Mouse (Mus musculus) forebrain, embryonic 12.5 days (tissue): Measurements from ENCODE around the gene Rpusd1. TPM values are rescaled to one million over a fixed set of nuclear protein-coding genes. Genes with fewer than 3 reads are reported as not detected.
"Not testable (repeated sequence)": the region's sequence is repeated elsewhere in the genome, so short reads cannot be mapped to it uniquely, and the experiment has no call there.

Experiments used
- ATAC-seq: fragments of 200-750 bp; cut with Nextera tagmentation; 2 replicates; pipeline ENCODE4 v1.8.0; 2017; ENCODE audit warnings: moderate TSS enrichment; ENCODE audit not compliant: low FRiP score
- H3K27ac ChIP-seq: fragments of 300-500 bp; sonication (generic); 2 replicates; pipeline ENCODE4 v1.5.1; 2016; ENCODE audit warnings: mild to moderate bottlenecking
- H3K27me3 ChIP-seq: fragments of 300-500 bp; sonication (generic); 2 replicates; pipeline ENCODE4 v1.6.1; 2016; ENCODE audit warnings: mild to moderate bottlenecking
- H3K36me3 ChIP-seq: fragments of 300-500 bp; sonication (generic); replicated peaks from 2 replicates; pipeline ENCODE4 v1.6.1; 2016; ENCODE audit warnings: mild to moderate bottlenecking
- H3K4me1 ChIP-seq: fragments of 300-500 bp; sonication (generic); 2 replicates; pipeline ENCODE4 v1.6.1; 2016
- H3K4me2 ChIP-seq: fragments of 300-500 bp; sonication (generic); 2 replicates; pipeline ENCODE4 v1.6.1; 2016; ENCODE audit warnings: mild to moderate bottlenecking, moderate library complexity
- H3K4me3 ChIP-seq: fragments of 300-500 bp; sonication (generic); replicated peaks from 2 replicates; pipeline ENCODE4 v1.5.1; 2016; ENCODE audit warnings: mild to moderate bottlenecking
- H3K9ac ChIP-seq: fragments of 300-500 bp; sonication (generic); 2 replicates; pipeline ENCODE4 v1.6.1; 2016; ENCODE audit warnings: mild to moderate bottlenecking
- H3K9me3 ChIP-seq: fragments of 300-500 bp; sonication (generic); 2 replicates; pipeline ENCODE4 v1.6.1; 2016
- WGBS: fragments of 180-500 bp; shearing (Covaris S2); methylation state at CpG from one replicate; pipeline ENCODE4 v1.1.7; 2016; 5-methylcytosine and 5-hydroxymethylcytosine counted together
- polyA plus RNA-seq: library from polyadenylated mRNA; unstranded; fragments of >200 nt; fragmentation: Nextera tagmentation; extraction: Ambion mirVana; gene quantifications from 2 replicates; pipeline ENCODE4 v1.2.1, GENCODE M21; 2016

Gene Rpusd1
- polyA plus RNA-seq, 1 experiment from 2014 or later = 18.0 TPM

DNA sequence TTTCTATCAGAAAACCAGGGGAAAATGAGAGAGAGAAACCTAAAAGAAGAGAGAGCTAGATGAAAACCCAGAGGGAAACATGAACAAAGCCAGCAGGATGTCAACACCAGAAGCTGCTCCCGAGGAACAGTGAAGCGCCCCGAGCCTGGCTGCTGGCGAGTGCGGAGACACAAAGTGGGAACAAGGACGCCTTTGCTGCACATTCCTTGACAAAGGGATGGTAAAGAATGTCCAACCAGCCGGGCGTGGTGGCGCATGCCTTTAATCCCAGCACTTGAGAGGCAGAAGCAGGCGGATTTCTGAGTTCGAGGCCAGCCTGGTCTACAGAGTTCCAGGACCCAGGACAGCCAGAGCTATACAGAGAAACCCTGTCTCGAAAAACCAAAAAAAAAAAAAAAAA is 14.0 kb downstream of the Rpusd1 start:
- not testable (repeated sequence) for H3K4me3 ChIP-seq, H3K27me3 ChIP-seq, ATAC-seq, H3K27ac ChIP-seq, H3K9me3 ChIP-seq, H3K4me1 ChIP-seq, H3K36me3 ChIP-seq, H3K9ac ChIP-seq, H3K4me2 ChIP-seq
- 73% methylated on average over 12 of the region's 12 CpGs for WGBS

GRCm38 (mm10) chr17:25743831-25744230 is 16.4 kb downstream of the Rpusd1 start:
- H3K4me1 ChIP-seq = no peaks in the 10 kb centered on the region
- no peak overlapping the region for H3K9ac ChIP-seq
- WGBS = 96% methylated on average over 9 of the region's 9 CpGs
- H3K36me3 ChIP-seq = no peaks in the 10 kb centered on the region
- no peaks in the 10 kb centered on the region for H3K9me3 ChIP-seq
- no peak for ATAC-seq
- H3K4me3 ChIP-seq = no peak overlapping the region
- H3K27ac ChIP-seq = no peak overlapping the region
- H3K27me3 ChIP-seq = peaks cover 6% of the 10 kb centered on the region; the same call in 1 of the 2 replicates
- no peak overlapping the region for H3K4me2 ChIP-seq

DNA sequence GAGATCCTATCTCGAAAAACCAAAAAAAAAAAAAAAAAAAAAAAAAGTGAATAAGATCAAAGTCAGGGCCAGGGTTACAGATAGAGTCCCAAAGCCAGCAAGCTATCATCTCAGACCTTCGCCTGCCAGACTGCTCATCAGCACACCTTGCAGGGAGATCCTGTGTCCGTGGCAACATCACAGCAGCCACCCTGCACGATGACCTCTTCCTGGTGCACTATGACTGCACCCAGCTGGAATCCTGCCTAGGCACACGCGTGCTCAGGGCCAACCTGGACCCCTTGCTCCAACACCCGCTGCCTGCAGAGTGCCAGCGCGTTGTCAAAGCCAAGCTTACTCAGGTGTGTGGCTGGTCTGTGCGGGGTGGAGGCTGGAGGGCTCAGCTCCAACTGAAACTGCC is 16.8 kb downstream of the Rpusd1 start:
- 84% methylated on average over 10 of the region's 10 CpGs for WGBS
- no peaks in the 10 kb centered on the region for H3K36me3 ChIP-seq
- H3K4me1 ChIP-seq = no peaks in the 10 kb centered on the region
- H3K4me3 ChIP-seq = no peak overlapping the region
- peaks cover 4% of the 10 kb centered on the region; the same call in 1 of the 2 replicates for H3K27me3 ChIP-seq
- H3K27ac ChIP-seq = no peak overlapping the region
- no peak for ATAC-seq
- H3K9ac ChIP-seq = no peak overlapping the region
- H3K9me3 ChIP-seq = no peaks in the 10 kb centered on the region
- H3K4me2 ChIP-seq = no peak overlapping the region

GRCm38 (mm10) chr17:25748238-25748637 is 20.8 kb downstream of the Rpusd1 start:
- Histone ChIP-seq H3K4me1 (0 out of 2 replicates have a peak, but pooled peaks cover 5% of the 10 kb centered on the region), H3K4me3 (no peak overlapping the region), H3K27me3 (0 out of 2 replicates have a peak, but pooled peaks cover 3% of the 10 kb centered on the region), H3K4me2 (no peak overlapping the region), H3K27ac (no peak overlapping the region), H3K36me3 (no peaks in the 10 kb centered on the region), H3K9ac (no peak overlapping the region), H3K9me3 (no peaks in the 10 kb centered on the region)
- 94% methylated on average over 4 of the region's 4 CpGs for WGBS
- ATAC-seq = no peak

DNA sequence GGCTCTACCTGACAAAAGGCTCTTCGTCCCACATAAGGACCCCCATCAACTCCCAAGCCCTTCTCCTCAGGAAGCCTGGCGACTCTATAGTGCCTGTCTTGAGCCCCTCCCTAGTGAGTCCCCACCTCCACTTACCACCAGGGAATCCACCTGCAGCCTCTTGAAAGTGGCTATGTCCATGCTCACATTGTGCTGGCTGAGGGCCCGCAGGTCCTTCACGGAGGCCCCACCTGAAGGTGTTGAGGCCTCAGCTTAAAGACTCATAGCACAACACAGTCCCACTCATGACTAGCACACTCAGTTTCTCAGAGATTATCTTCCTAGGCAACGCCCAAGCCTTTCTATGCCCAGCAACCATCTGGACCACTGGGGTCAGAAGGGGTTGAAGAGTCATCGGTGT is 21.8 kb downstream of the Rpusd1 start:
- H3K27ac ChIP-seq = no peak overlapping the region
- 0 out of 2 replicates have a peak, but pooled peaks cover 5% of the 10 kb centered on the region for H3K4me1 ChIP-seq
- no peaks in the 10 kb centered on the region for H3K36me3 ChIP-seq
- H3K9me3 ChIP-seq = no peaks in the 10 kb centered on the region
- H3K4me2 ChIP-seq = no peak overlapping the region
- 82% methylated on average over 6 of the region's 6 CpGs for WGBS
- no peaks in the 10 kb centered on the region for H3K27me3 ChIP-seq
- H3K9ac ChIP-seq = no peak overlapping the region
- no peak for ATAC-seq
- H3K4me3 ChIP-seq = no peak overlapping the region

- Histone ChIP-seq H3K36me3 (no peaks in the 10 kb centered on the region), H3K27me3 (peaks cover 5% of the 10 kb centered on the region; the same call in 1 of the 2 replicates), H3K4me2 (no peak overlapping the region), H3K9me3 (no peaks in the 10 kb centered on the region), H3K27ac (no peak overlapping the region), H3K4me1 (0 out of 2 replicates have a peak, but pooled peaks cover 5% of the 10 kb centered on the region), H3K4me3 (no peak overlapping the region), H3K9ac (no peak overlapping the region)
- no peak for ATAC-seq
- WGBS = 79% methylated on average over 5 of the region's 5 CpGs
These were observed 24.0 kb downstream of the Rpusd1 start for GRCm38 (mm10) chr17:25751446-25751845.

DNA sequence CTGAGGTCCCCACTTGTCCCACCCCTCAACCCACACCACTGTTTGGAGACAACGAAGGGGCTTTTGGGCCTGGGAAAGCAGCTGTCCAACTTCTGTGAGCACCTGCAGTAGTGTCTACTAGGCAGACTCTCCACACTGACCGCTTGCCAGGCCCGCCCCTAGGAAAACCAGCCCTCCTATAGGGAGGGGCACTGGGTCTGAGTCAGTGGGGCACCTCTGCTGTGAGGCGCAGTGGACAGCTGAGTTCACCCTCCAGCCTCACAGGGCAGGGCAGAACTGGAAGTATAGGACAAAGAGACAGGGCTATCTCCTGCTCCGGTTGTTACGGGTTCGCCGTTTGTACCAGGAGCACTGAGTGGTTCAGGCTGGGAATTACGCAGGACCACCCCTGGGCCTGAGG is 26.8 kb downstream of the Rpusd1 start, which contains the start of gene Msln:
Gene Msln, minus strand, starts transcription at position 138 of the 400 bp plus-strand sequence.
- 90% methylated on average over 9 of the region's 9 CpGs for WGBS
- Histone ChIP-seq H3K4me3 (no peak within 1 kb of the TSS), H3K4me2 (no peak within 1 kb of the TSS), H3K36me3 (no peaks in the 10 kb centered on the region), H3K9ac (no peak within 1 kb of the TSS), H3K4me1 (0 out of 2 replicates have a peak, but pooled peaks cover 5% of the 10 kb centered on the region), H3K9me3 (no peaks in the 10 kb centered on the region), H3K27ac (no peak within 1 kb of the TSS), H3K27me3 (peaks cover 14% of the 10 kb centered on the region; the same call in 1 of the 2 replicates)
- no peak for ATAC-seq

GRCm38 (mm10) chr17:25755086-25755485 is 27.6 kb downstream of the Rpusd1 start:
- ATAC-seq = no peak
- WGBS = 75% methylated on average over 4 of the region's 4 CpGs
- no peak overlapping the region for H3K27ac ChIP-seq

DNA sequence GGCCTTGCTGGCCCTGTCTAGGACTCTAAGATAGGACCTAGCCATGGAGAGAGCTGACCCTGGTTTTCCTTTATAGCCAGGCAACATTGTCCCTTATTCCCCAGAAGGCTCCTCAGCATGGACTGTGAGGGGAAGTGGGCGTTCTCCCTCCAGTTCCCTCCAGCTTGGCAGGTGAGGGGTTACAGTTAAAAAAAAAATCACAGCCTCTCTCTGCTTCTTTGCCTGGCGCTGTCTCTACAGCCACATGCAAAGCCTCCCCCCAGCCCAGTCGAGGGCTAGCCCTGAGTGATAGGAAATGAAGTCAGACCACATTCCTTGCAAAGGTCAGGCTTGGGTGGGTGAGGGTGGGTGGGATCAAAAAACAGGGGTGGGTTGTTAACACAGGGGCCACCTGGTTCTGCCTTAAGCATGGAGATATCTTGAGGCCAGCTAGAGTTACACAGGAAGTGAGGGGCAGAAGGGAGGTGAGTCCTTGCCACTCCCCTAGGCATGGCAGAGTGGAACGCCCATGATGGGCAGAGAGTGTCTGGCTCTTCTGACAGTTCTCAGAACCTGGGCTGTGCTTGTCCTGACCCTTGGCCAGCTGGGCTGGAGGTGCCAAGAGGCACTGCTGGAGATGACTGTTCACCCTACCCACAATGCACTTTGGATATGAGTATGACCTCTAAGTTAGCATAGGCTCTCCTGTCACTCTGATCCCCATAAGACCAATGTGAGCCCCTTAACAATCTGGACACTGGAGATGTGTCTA is 28.3 kb downstream of the Rpusd1 start:
- 0 out of 2 replicates have a peak, but pooled peaks cover 5% of the 10 kb centered on the region for H3K4me1 ChIP-seq
- ATAC-seq = no peak
- no peaks in the 10 kb centered on the region for H3K36me3 ChIP-seq
- peaks cover 14% of the 10 kb centered on the region; the same call in 1 of the 2 replicates for H3K27me3 ChIP-seq
- no peak overlapping the region for H3K4me2 ChIP-seq
- 68% methylated on average over 4 of the region's 4 CpGs for WGBS
- H3K9ac ChIP-seq = no peak overlapping the region
- no peaks in the 10 kb centered on the region for H3K9me3 ChIP-seq
- no peak overlapping the region for H3K4me3 ChIP-seq
- H3K27ac ChIP-seq = no peak overlapping the region

More at GRCm38 (mm10) chr17:25755086-25755485, 27.6 kb downstream of the Rpusd1 start:
- Histone ChIP-seq H3K9me3 (no peaks in the 10 kb centered on the region), H3K4me1 (0 out of 2 replicates have a peak, but pooled peaks cover 5% of the 10 kb centered on the region), H3K4me2 (no peak overlapping the region), H3K36me3 (no peaks in the 10 kb centered on the region), H3K9ac (no peak overlapping the region), H3K4me3 (no peak overlapping the region), H3K27me3 (peaks cover 14% of the 10 kb centered on the region; the same call in 1 of the 2 replicates)

GRCm38 (mm10) chr17:25756378-25757242 is 29.1 kb downstream of the Rpusd1 start:
- 79% methylated on average over 9 of the region's 9 CpGs for WGBS
- Histone ChIP-seq H3K9me3 (no peaks in the 10 kb centered on the region), H3K4me2 (no peak overlapping the region), H3K9ac (no peak overlapping the region), H3K27ac (no peak overlapping the region), H3K36me3 (no peaks in the 10 kb centered on the region), H3K27me3 (peaks cover 18% of the 10 kb centered on the region; the same call in 1 of the 2 replicates), H3K4me3 (no peak overlapping the region), H3K4me1 (peaks cover 6% of the 10 kb centered on the region; the same call in 1 of the 2 replicates)
- ATAC-seq = no peak

- H3K36me3 ChIP-seq = no peaks in the 10 kb centered on the region
- H3K27ac ChIP-seq = no peak overlapping the region
- ATAC-seq = no peak
- WGBS = 82% methylated on average over 3 of the region's 3 CpGs
- no peak overlapping the region for H3K4me3 ChIP-seq
- no peak overlapping the region for H3K4me2 ChIP-seq
- no peaks in the 10 kb centered on the region for H3K9me3 ChIP-seq
- peaks cover 18% of the 10 kb centered on the region; the same call in 1 of the 2 replicates for H3K27me3 ChIP-seq
- H3K4me1 ChIP-seq = peaks cover 3% of the 10 kb centered on the region; the same call in 1 of the 2 replicates
- H3K9ac ChIP-seq = no peak overlapping the region
These were observed 30.2 kb downstream of the Rpusd1 start for GRCm38 (mm10) chr17:25757691-25758090.

DNA sequence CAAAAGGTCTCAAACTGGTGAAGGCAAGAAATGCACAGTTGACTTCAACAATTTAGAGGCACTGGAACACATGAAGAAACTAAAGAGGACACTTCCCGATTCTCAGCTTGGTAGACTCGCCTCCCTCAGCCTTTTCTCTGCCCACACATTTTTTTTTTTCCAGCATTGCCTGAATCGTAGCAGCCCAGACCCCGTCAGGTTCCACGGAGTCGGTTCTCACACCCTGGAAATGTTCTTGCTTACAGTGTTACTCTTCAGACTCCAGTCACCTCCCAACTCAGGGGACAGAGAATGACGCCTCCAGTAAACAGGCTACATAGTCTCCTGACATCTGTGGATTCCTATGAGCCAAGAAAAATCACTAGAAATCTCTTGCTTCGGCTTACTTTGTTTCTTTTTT is 32.7 kb downstream of the Rpusd1 start:
- no peak overlapping the region for H3K4me3 ChIP-seq
- H3K4me2 ChIP-seq = no peak overlapping the region
- no peaks in the 10 kb centered on the region for H3K36me3 ChIP-seq
- WGBS = 79% methylated on average over 8 of the region's 8 CpGs
- no peak overlapping the region for H3K27ac ChIP-seq
- peaks cover 18% of the 10 kb centered on the region; the same call in 1 of the 2 replicates for H3K27me3 ChIP-seq
- no peaks in the 10 kb centered on the region for H3K9me3 ChIP-seq
- H3K9ac ChIP-seq = no peak overlapping the region
- no peak for ATAC-seq
- peaks cover 3% of the 10 kb centered on the region; the same call in 1 of the 2 replicates for H3K4me1 ChIP-seq
